Mouse (Mus musculus): ENCODE data around the gene Prpsap1.

GRCm38 (mm10) chr11:116434287-116434966, 59.6 kb downstream of the Prpsap1 start:
- TF ChIP-seq EP300 (IDR thresholded peaks at IDR 0.05) (no peak), CTCF (IDR thresholded peaks at IDR 0.05) (0 out of 2 replicates have a peak, but pooled peaks have one; percentile 4)

Data from lung, postnatal 0 days (tissue).